Mouse (Mus musculus) left cerebral cortex, adult 9 months (tissue): Measurements from ENCODE around the gene Adgrf1.

ENCODE experiments used
- DNase-seq, 2 experiments: peaks; one replicate each; pipeline ENCODE4 v3.0.0; 2022; ENCODE audit warnings: low spot score in 2 of 2

The Adgrf1 gene

GRCm38 (mm10) chr17:43362881-43363280 lies 92.8 kb downstream of the Adgrf1 start:
- no peak for DNase-seq

- DNase-seq, result no peak
Measured at GRCm38 (mm10) chr17:43363921-43364320, 93.8 kb downstream of the Adgrf1 start.

GRCm38 (mm10) chr17:43365297-43365696 lies 95.2 kb downstream of the Adgrf1 start:
- DNase-seq, result no peak

- DNase-seq, result no peak
Measured at GRCm38 (mm10) chr17:43366486-43366885, 96.4 kb downstream of the Adgrf1 start.

GRCm38 (mm10) chr17:43368171-43368576 lies 98.0 kb downstream of the Adgrf1 start:
- no peak for DNase-seq

GRCm38 (mm10) chr17:43372604-43373003 lies 102.5 kb downstream of the Adgrf1 start:
- no peak for DNase-seq

GRCm38 (mm10) chr17:43374020-43374419 lies 103.9 kb downstream of the Adgrf1 start:
- DNase-seq, result no peak
